Mouse (Mus musculus) kidney, embryonic 14.5 days (tissue): Measurements from ENCODE around the gene Endou. TPM values are rescaled to one million over a fixed set of nuclear protein-coding genes. Genes with fewer than 3 reads are reported as not detected.

ENCODE experiments used
- ATAC-seq: fragments of 200-750 bp; cut with Nextera tagmentation; 2 replicates; pipeline ENCODE4 v1.8.0; 2017; ENCODE audit warnings: moderate number of reproducible peaks, mild to moderate bottlenecking, moderate TSS enrichment, moderate library complexity; ENCODE audit not compliant: low FRiP score, low TSS enrichment
- H3K27ac ChIP-seq: fragments of 300-500 bp; sonication (generic); 2 replicates; pipeline ENCODE4 v1.5.1; 2014; ENCODE audit warnings: low read depth, mild to moderate bottlenecking, low read length, moderate library complexity, mixed read lengths
- H3K27me3 ChIP-seq: fragments of 300-500 bp; sonication (generic); 2 replicates; pipeline ENCODE4 v1.6.1; 2014; ENCODE audit warnings: mild to moderate bottlenecking, low read length; ENCODE audit not compliant: control insufficient read depth, insufficient read depth
- H3K36me3 ChIP-seq: fragments of 300-500 bp; sonication (generic); 2 replicates; pipeline ENCODE4 v1.6.1; 2014; ENCODE audit warnings: low read length, mixed read lengths; ENCODE audit not compliant: control insufficient read depth, insufficient read depth
- H3K4me1 ChIP-seq: fragments of 300-500 bp; sonication (generic); 2 replicates; pipeline ENCODE4 v1.6.1; 2014; ENCODE audit warnings: low read length, mixed read lengths; ENCODE audit not compliant: control insufficient read depth, insufficient read depth
- H3K4me2 ChIP-seq: fragments of 300-500 bp; sonication (generic); replicated peaks from 2 replicates; pipeline ENCODE4 v1.6.1; 2014; ENCODE audit warnings: low read depth, mild to moderate bottlenecking, low read length
- H3K4me3 ChIP-seq: fragments of 300-500 bp; sonication (generic); 2 replicates; pipeline ENCODE4 v1.5.1; 2014; ENCODE audit warnings: mild to moderate bottlenecking, low read length
- H3K9ac ChIP-seq: fragments of 300-500 bp; sonication (generic); 2 replicates; pipeline ENCODE4 v1.6.1; 2014; ENCODE audit warnings: low read depth, mild to moderate bottlenecking, low read length, moderate library complexity
- H3K9me3 ChIP-seq: fragments of 300-500 bp; sonication (generic); 2 replicates; pipeline ENCODE4 v1.6.1; 2016; ENCODE audit warnings: low read length; ENCODE audit not compliant: control insufficient read depth
- WGBS: fragments of 180-500 bp; shearing (Covaris S2); extraction: QIAGEN DNeasy Blood & Tissue Kit; methylation state at CpG from one replicate; pipeline ENCODE4 v1.1.7; 2014; 5-methylcytosine and 5-hydroxymethylcytosine counted together
- polyA plus RNA-seq: library from polyadenylated mRNA; unstranded; fragments of >200 nt; fragmentation: Nextera tagmentation; extraction: Ambion mirVana; gene quantifications from 2 replicates; pipeline ENCODE4 v1.2.1, GENCODE M21; 2014

Gene Endou
- polyA plus RNA-seq, 1 experiment from 2014 or later = 0.20 TPM

GRCm38 (mm10) chr15:97749397-97749796, 18.3 kb upstream of the Endou start:
- H3K9ac ChIP-seq = no peak overlapping the region
- no peak overlapping the region for H3K4me2 ChIP-seq
- no peak overlapping the region for H3K27ac ChIP-seq
- no peak for ATAC-seq
- peaks cover 14% of the 10 kb centered on the region for H3K4me1 ChIP-seq
- no peak overlapping the region for H3K4me3 ChIP-seq
- peaks cover 16% of the 10 kb centered on the region for H3K36me3 ChIP-seq
- WGBS = 92% methylated on average over 9 of the region's 9 CpGs
- no peaks in the 10 kb centered on the region for H3K9me3 ChIP-seq
- no peaks in the 10 kb centered on the region for H3K27me3 ChIP-seq

- no peaks in the 10 kb centered on the region for H3K27me3 ChIP-seq
- peaks cover 10% of the 10 kb centered on the region; the same call in 1 of the 2 replicates for H3K4me1 ChIP-seq
- ATAC-seq = no peak
- peaks cover 18% of the 10 kb centered on the region for H3K36me3 ChIP-seq
- H3K9ac ChIP-seq = no peak overlapping the region
- no peak overlapping the region for H3K27ac ChIP-seq
- H3K4me2 ChIP-seq = no peak overlapping the region
- H3K9me3 ChIP-seq = no peaks in the 10 kb centered on the region
- 92% methylated on average over 4 of the region's 4 CpGs for WGBS
- no peak overlapping the region for H3K4me3 ChIP-seq
Measured at GRCm38 (mm10) chr15:97748964-97749363, 17.8 kb upstream of the Endou start.

GRCm38 (mm10) chr15:97748309-97748708, 17.2 kb upstream of the Endou start:
- Histone ChIP-seq H3K9ac (no peak overlapping the region), H3K4me1 (peaks cover 10% of the 10 kb centered on the region; the same call in 1 of the 2 replicates), H3K9me3 (no peaks in the 10 kb centered on the region), H3K4me3 (no peak overlapping the region), H3K27ac (no peak overlapping the region), H3K4me2 (no peak overlapping the region), H3K27me3 (no peaks in the 10 kb centered on the region), H3K36me3 (peaks cover 19% of the 10 kb centered on the region)
- no peak for ATAC-seq
- 69% methylated on average over 10 of the region's 10 CpGs for WGBS

DNA sequence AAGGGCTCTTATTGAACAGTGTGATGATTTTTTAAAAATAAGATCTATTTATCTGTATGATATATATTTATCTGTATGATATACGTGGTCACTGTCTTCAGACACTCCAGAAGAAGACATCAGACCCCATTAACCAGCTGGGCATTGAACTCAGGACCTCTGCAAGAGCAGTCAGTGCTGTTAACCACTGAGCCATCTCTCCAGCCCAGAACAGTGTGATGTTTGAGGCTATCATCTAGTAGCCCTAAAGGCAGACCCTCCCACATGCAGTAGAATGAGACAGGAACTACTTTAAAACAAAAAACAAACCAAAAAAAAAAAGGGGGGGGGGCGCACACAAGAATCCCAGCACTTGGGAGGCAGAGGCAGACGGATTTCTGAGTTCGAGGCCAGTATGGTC, 16.3 kb upstream of the Endou start:
- 91% methylated on average over 4 of the region's 4 CpGs for WGBS
- Histone ChIP-seq H3K4me3 (no peak overlapping the region), H3K27ac (no peak overlapping the region), H3K27me3 (no peaks in the 10 kb centered on the region), H3K36me3 (peaks cover 19% of the 10 kb centered on the region; the same call in 1 of the 2 replicates), H3K4me2 (no peak overlapping the region), H3K4me1 (peaks cover 10% of the 10 kb centered on the region; the same call in 1 of the 2 replicates), H3K9ac (no peak overlapping the region), H3K9me3 (no peaks in the 10 kb centered on the region)
- ATAC-seq = no peak

DNA sequence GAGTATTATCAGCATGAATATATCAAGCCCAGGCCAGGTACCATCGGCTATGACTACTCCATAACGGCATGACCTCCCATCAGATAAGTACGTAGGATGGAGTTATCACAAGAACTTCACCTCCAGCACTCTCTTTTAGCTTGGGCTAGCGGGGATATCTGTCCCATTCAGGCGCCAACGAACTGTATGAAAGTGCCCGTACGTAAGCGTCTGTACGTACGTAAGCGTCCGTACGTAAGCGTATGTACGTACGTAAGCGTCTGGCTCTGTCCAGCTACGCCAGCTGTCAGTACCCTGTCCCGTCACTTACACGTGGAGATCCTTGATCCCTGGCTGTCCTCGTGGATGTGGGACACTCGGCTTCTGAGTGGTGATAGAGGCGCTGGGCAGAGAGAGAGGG, 15.6 kb upstream of the Endou start:
- 96% methylated on average over 24 of the region's 24 CpGs for WGBS
- Histone ChIP-seq H3K9me3 (no peaks in the 10 kb centered on the region), H3K4me3 (no peak overlapping the region), H3K27me3 (no peaks in the 10 kb centered on the region), H3K27ac (no peak overlapping the region), H3K9ac (no peak overlapping the region), H3K36me3 (peaks cover 16% of the 10 kb centered on the region; the same call in 1 of the 2 replicates), H3K4me2 (no peak overlapping the region), H3K4me1 (peaks cover 10% of the 10 kb centered on the region; the same call in 1 of the 2 replicates)
- no peak for ATAC-seq

GRCm38 (mm10) chr15:97746278-97746677, 15.1 kb upstream of the Endou start:
- no peak for ATAC-seq
- Histone ChIP-seq H3K36me3 (peaks cover 15% of the 10 kb centered on the region; the same call in 1 of the 2 replicates), H3K4me2 (no peak overlapping the region), H3K27ac (no peak overlapping the region), H3K4me1 (peaks cover 10% of the 10 kb centered on the region; the same call in 1 of the 2 replicates), H3K9me3 (no peaks in the 10 kb centered on the region), H3K4me3 (no peak overlapping the region), H3K27me3 (no peaks in the 10 kb centered on the region), H3K9ac (no peak overlapping the region)
- WGBS = 92% methylated on average over 10 of the region's 10 CpGs

GRCm38 (mm10) chr15:97745331-97745730, 14.2 kb upstream of the Endou start:
- ATAC-seq = no peak
- H3K9ac ChIP-seq = no peak overlapping the region
- H3K4me3 ChIP-seq = no peak overlapping the region
- H3K36me3 ChIP-seq = peaks cover 15% of the 10 kb centered on the region; the same call in 1 of the 2 replicates
- 57% methylated on average over 10 of the region's 10 CpGs for WGBS
- 0 out of 2 replicates have a peak, but pooled peaks cover 5% of the 10 kb centered on the region for H3K4me1 ChIP-seq
- no peak overlapping the region for H3K4me2 ChIP-seq
- H3K9me3 ChIP-seq = no peaks in the 10 kb centered on the region
- no peak overlapping the region for H3K27ac ChIP-seq
- no peaks in the 10 kb centered on the region for H3K27me3 ChIP-seq

DNA sequence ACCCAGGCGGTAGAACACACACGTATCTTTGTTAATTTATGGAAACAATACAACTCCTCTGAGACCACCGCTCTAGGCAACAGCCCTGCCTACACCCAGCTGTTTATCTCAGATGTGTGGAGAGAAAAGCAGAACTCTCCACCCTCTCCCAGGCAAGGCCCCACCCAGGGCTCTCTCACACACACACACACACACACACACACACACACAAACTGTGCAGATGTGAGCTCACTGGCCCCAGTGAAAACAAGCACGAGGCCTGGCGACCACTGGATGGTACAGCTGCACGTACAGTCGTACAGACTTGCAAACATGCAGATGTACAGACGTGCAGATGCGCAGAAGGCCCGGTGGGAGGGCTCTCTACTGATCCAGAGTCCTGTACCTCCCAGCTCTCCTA, 13.8 kb upstream of the Endou start:
- 0 out of 2 replicates have a peak, but pooled peaks have one; percentile 16 for ATAC-seq
- peaks cover 15% of the 10 kb centered on the region; the same call in 1 of the 2 replicates for H3K36me3 ChIP-seq
- H3K9ac ChIP-seq = no peak overlapping the region
- H3K4me2 ChIP-seq = no peak overlapping the region
- H3K27ac ChIP-seq = no peak overlapping the region
- H3K4me1 ChIP-seq = 0 out of 2 replicates have a peak, but pooled peaks cover under 1% of the 10 kb centered on the region
- no peaks in the 10 kb centered on the region for H3K9me3 ChIP-seq
- no peaks in the 10 kb centered on the region for H3K27me3 ChIP-seq
- no peak overlapping the region for H3K4me3 ChIP-seq
- WGBS = 65% methylated on average over 10 of the region's 10 CpGs

- 71% methylated on average over 11 of the region's 12 CpGs for WGBS
- no peaks in the 10 kb centered on the region for H3K4me1 ChIP-seq
- no peaks in the 10 kb centered on the region for H3K9me3 ChIP-seq
- H3K27ac ChIP-seq = no peak overlapping the region
- no peak overlapping the region for H3K4me3 ChIP-seq
- peaks cover 9% of the 10 kb centered on the region; the same call in 1 of the 2 replicates for H3K36me3 ChIP-seq
- no peaks in the 10 kb centered on the region for H3K27me3 ChIP-seq
- H3K9ac ChIP-seq = no peak overlapping the region
- ATAC-seq = 0 out of 2 replicates have a peak, but pooled peaks have one; percentile 24
- H3K4me2 ChIP-seq = no peak overlapping the region
Measured at GRCm38 (mm10) chr15:97743961-97744525, 12.9 kb upstream of the Endou start.
